ENCODE assay signal across 15 mouse cellular contexts in the genomic region with DNA sequence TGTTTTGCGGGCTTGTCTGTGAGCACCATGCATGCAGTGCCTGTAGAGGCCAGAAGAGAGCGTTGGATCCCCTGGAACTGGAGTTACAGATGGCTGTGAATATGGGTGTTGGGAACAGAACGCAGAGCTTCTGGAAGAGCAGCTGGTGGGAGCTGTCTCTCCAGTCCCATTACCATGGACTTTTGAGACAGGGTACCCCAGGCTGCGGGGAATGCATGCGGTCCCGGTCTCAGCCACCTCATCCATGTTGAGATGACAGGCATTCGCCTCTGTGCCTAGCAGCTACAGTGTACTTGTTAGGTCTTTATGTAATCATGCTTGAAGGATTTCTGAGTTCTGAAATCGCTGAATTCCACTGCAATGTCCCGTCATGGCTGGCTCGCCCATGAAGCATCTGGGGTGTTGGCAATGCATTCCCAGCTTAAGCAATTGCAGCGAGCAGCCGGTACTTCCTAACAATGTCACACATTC. TPM values are rescaled to one million over a fixed set of nuclear protein-coding genes. Genes with fewer than 3 reads are reported as not detected.
DNase-seq lines count a peak whose midpoint lies in the region; ATAC-seq lines count a peak whose summit lies in the region.
"Had no signal": no experiment of that assay in that cellular context is flagged by ENCODE, and none has a peak within 500 bp of the region (broad histone marks: within the 10 kb centered on the region; RNA-seq: fewer than 3 reads in every experiment).

No protein-coding gene starts in this region.

- 70% methylated on average over 12 of the region's 12 CpGs for WGBS in forebrain, embryonic 14.5 days
- 89% methylated on average over 12 of the region's 12 CpGs for WGBS in forebrain, embryonic 10.5 days

- no peaks in the 10 kb centered on the region for H3K9me3 ChIP-seq in forebrain, embryonic 14.5 days (replicated peaks; ENCODE audit: control insufficient read depth, low read length)
- no peaks in the 10 kb centered on the region for H3K9me3 ChIP-seq in forebrain, embryonic 10.5 days

- H3K4me3 ChIP-seq in forebrain, embryonic 14.5 days (ENCODE audit: low read depth, low read length), result no peak overlapping the region
- no peak overlapping the region for H3K4me3 ChIP-seq in forebrain, embryonic 10.5 days
- H3K4me3 ChIP-seq: megakaryocyte, embryonic 14.5 days had no signal

- DNase-seq in forebrain, embryonic 14.5 days (ENCODE audit: low spot score), result peak; percentile 75
- DNase-seq in forebrain, embryonic 10.5 days (ENCODE audit: extremely low spot score, low spot score), result no peak
- DNase-seq in 3T3-L1 (ENCODE audit: low read depth, low spot score), result peak; percentile 31
- peak; percentile 78 to 91 for DNase-seq in layer of hippocampus, adult 18-20 months (ENCODE audit: low spot score in 2 of 2)
- DNase-seq in lung, postnatal 14 days, result peak; percentile 18
- DNase-seq in T-cell, adult 2 months (ENCODE audit: low spot score), result no peak
- DNase-seq in thymus, postnatal 25 days, result no peak
- DNase-seq in embryo, embryonic 11 days, result no peak
- DNase-seq: adrenal gland, postnatal 25 days; thymus, adult 2 months had no signal

- H3K9ac ChIP-seq in forebrain, embryonic 14.5 days (ENCODE audit: low read length), result no peak overlapping the region

- peak; percentile 63; the same call in 1 of the 2 replicates for ATAC-seq in forebrain, embryonic 14.5 days

- no peaks in the 10 kb centered on the region for H3K36me3 ChIP-seq in forebrain, embryonic 14.5 days (ENCODE audit: control insufficient read depth, insufficient read depth, low read length)
- H3K36me3 ChIP-seq in forebrain, embryonic 10.5 days (replicated peaks), result no peaks in the 10 kb centered on the region

- H3K4me1 ChIP-seq in forebrain, embryonic 14.5 days (ENCODE audit: control insufficient read depth, insufficient read depth, low read length), result no peaks in the 10 kb centered on the region
- H3K4me1 ChIP-seq in forebrain, embryonic 10.5 days, result peaks cover 5% of the 10 kb centered on the region; the same call in 1 of the 2 replicates

- H3K27me3 ChIP-seq in forebrain, embryonic 14.5 days (replicated peaks; ENCODE audit: control insufficient read depth, insufficient read depth, low read length), result no peaks in the 10 kb centered on the region
- peaks cover 21% of the 10 kb centered on the region for H3K27me3 ChIP-seq in forebrain, embryonic 10.5 days (ENCODE audit: poor library complexity, severe bottlenecking)

- H3K27ac ChIP-seq in forebrain, embryonic 14.5 days (ENCODE audit: low read depth, low read length), result peak overlapping the region; percentile 33; the same call in 1 of the 2 replicates
- no peak overlapping the region for H3K27ac ChIP-seq in forebrain, embryonic 10.5 days

- H3K4me2 ChIP-seq in forebrain, embryonic 14.5 days (ENCODE audit: low read length), result no peak overlapping the region

RNA-seq across cellular contexts. Expression of a gene that starts 7.7 kb away (rescaled TPM):
- 1.5 and 3.2 TPM in 2 replicates for polyA plus RNA-seq in forebrain, embryonic 14.5 days (2014; fragmentation: Nextera tagmentation; extraction: Ambion mirVana)
- polyA plus RNA-seq in forebrain, embryonic 10.5 days (2016; fragmentation: Nextera tagmentation; extraction: Ambion mirVana), result 0.21 and 0.24 TPM in 2 replicates
- 10 to 100 TPM; 92.7 to 97.3 TPM for total RNA-seq in layer of hippocampus, adult 18-20 months (2021)
- total RNA-seq: granulocyte monocyte progenitor cell, adult 5-6 weeks had no signal

RNA-seq across cellular contexts. Expression of a gene that starts 22.3 kb away (rescaled TPM):
- 0.19 and 0.57 TPM in 2 replicates for polyA plus RNA-seq in forebrain, embryonic 14.5 days (2014; fragmentation: Nextera tagmentation; extraction: Ambion mirVana)
- polyA plus RNA-seq in forebrain, embryonic 10.5 days (2016; fragmentation: Nextera tagmentation; extraction: Ambion mirVana), result not detected in 2 replicates
- under 1 TPM; 0.61 to 0.82 TPM for total RNA-seq in layer of hippocampus, adult 18-20 months (2021)
- total RNA-seq: granulocyte monocyte progenitor cell, adult 5-6 weeks; hematopoietic stem cell, adult 5-6 weeks had no signal
- polyA plus RNA-seq: kidney, embryonic 14.5 days; limb, embryonic 14.5 days had no signal

RNA-seq across cellular contexts. Expression of a gene that starts 43.8 kb away (rescaled TPM):
- 26.9 and 33.1 TPM in 2 replicates for polyA plus RNA-seq in forebrain, embryonic 14.5 days (2014; fragmentation: Nextera tagmentation; extraction: Ambion mirVana)
- 63.3 and 64.1 TPM in 2 replicates for polyA plus RNA-seq in forebrain, embryonic 10.5 days (2016; fragmentation: Nextera tagmentation; extraction: Ambion mirVana)
- 10 to 100 TPM; 39.3 to 40.5 TPM for total RNA-seq in layer of hippocampus, adult 18-20 months (2021)

RNA-seq across cellular contexts. Expression of a gene that starts 43.9 kb away (rescaled TPM):
- polyA plus RNA-seq in forebrain, embryonic 14.5 days (2014; fragmentation: Nextera tagmentation; extraction: Ambion mirVana), result 15.9 and 18.3 TPM in 2 replicates
- polyA plus RNA-seq in forebrain, embryonic 10.5 days (2016; fragmentation: Nextera tagmentation; extraction: Ambion mirVana), result 16.5 and 17.8 TPM in 2 replicates
- 10 to 100 TPM; 27.5 to 29.5 TPM for total RNA-seq in layer of hippocampus, adult 18-20 months (2021)

RNA-seq across cellular contexts. Expression of a gene that starts 55.4 kb away (rescaled TPM):
- 27.5 and 35.5 TPM in 2 replicates for polyA plus RNA-seq in forebrain, embryonic 14.5 days (2014; fragmentation: Nextera tagmentation; extraction: Ambion mirVana)
- polyA plus RNA-seq in forebrain, embryonic 10.5 days (2016; fragmentation: Nextera tagmentation; extraction: Ambion mirVana), result 1.3 and 2.0 TPM in 2 replicates
- 10 to 100 TPM; 70.7 to 75.2 TPM for total RNA-seq in layer of hippocampus, adult 18-20 months (2021)
- total RNA-seq: granulocyte monocyte progenitor cell, adult 5-6 weeks; hematopoietic stem cell, adult 5-6 weeks had no signal

Comparison
In these comparisons a context has a peak if more than half of its experiments do, and no peak if none do; other contexts are left out.
1. DNase-seq: peak in forebrain, embryonic 14.5 days (single experiment), 3T3-L1 (single experiment), layer of hippocampus, adult 18-20 months (2 of 2) and lung, postnatal 14 days (single experiment); none in forebrain, embryonic 10.5 days (single experiment), T-cell, adult 2 months (single experiment), thymus, postnatal 25 days (single experiment) and embryo, embryonic 11 days (single experiment).